Comparison of ENCODE assay signal across 8 mouse cellular contexts in the genomic region with DNA sequence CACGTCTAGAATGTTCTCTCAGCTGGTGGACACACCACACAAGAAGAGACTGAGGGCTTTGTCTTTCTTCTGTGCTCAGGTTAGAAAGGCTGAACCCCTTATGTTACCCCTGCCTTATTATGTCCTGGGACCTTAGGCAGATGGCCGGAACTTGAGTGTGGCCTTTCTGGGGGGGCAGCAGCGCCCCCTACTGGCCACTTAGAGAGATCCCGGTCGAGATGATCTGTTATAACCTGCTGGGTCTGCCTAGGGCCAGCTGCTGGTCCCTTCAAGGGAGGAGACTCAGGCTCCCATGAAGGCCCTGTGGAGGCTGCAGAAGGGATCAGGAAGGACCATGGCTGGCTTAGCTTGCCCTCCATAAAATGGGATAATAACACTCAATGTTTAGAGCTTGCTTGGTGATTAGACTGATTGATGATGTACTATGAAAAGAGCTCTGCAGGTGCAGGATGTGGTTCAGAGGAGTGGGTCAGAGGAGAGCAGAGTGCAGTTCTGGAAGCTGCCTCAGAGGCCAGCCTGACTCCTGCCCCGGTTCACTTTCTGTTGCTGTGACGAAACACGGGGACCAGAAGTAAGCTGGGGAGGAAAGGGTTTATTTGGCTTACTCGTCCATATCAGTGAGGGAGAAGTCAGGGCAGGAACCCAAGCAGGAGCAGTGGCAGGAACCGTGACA. TPM values are rescaled to one million over a fixed set of nuclear protein-coding genes. Genes with fewer than 3 reads are reported as not detected.
A peak's percentile ranks its signal among the peaks of the same experiment; 100 is the strongest.
DNase-seq lines count a peak whose midpoint lies in the region; ATAC-seq and TF ChIP-seq lines count a peak whose summit lies in the region.

No protein-coding gene starts in this region.

- peak; percentile 63 for TF ChIP-seq CTCF in E14TG2a.4 (conservative IDR thresholded peaks at IDR 0.05; ENCODE audit: low read length)
- 0 out of 2 replicates have a peak, but pooled peaks have one; percentile 31 for TF ChIP-seq CTCF in embryonic fibroblast, embryonic 13.5 days (IDR thresholded peaks at IDR 0.05; ENCODE audit: borderline replicate concordance, insufficient read depth, low read length)

- H3K36me3 ChIP-seq in kidney, embryonic 15.5 days, result no peaks in the 10 kb centered on the region
- H3K36me3 ChIP-seq in E14TG2a.4 (ENCODE audit: insufficient read depth, low read length), result no peaks in the 10 kb centered on the region

- no peaks in the 10 kb centered on the region for H3K9me3 ChIP-seq in kidney, embryonic 15.5 days (replicated peaks)
- H3K9me3 ChIP-seq in E14TG2a.4 (ENCODE audit: low read length), result peaks cover 6% of the 10 kb centered on the region

- H3K4me3 ChIP-seq in kidney, embryonic 15.5 days (replicated peaks), result no peak overlapping the region
- no peak overlapping the region for H3K4me3 ChIP-seq in E14TG2a.4 (replicated peaks; ENCODE audit: low read length)
- H3K4me3 ChIP-seq in embryonic fibroblast, embryonic 13.5 days (ENCODE audit: insufficient read depth, low read length), result no peak overlapping the region

- 29% methylated on average over 10 of the region's 10 CpGs for WGBS in kidney, embryonic 15.5 days

- no peak overlapping the region for H3K27ac ChIP-seq in kidney, embryonic 15.5 days
- no peak overlapping the region for H3K27ac ChIP-seq in embryonic fibroblast, embryonic 13.5 days (ENCODE audit: insufficient read depth, low read length)

- no peaks in the 10 kb centered on the region for H3K27me3 ChIP-seq in kidney, embryonic 15.5 days
- peaks cover 15% of the 10 kb centered on the region for H3K27me3 ChIP-seq in E14TG2a.4 (ENCODE audit: insufficient read depth, low read length)

- H3K9ac ChIP-seq in kidney, embryonic 15.5 days, result no peak overlapping the region

- no peak overlapping the region for H3K4me2 ChIP-seq in kidney, embryonic 15.5 days

- peaks cover 10% of the 10 kb centered on the region; the same call in 1 of the 2 replicates for H3K4me1 ChIP-seq in kidney, embryonic 15.5 days
- H3K4me1 ChIP-seq in E14TG2a.4 (replicated peaks; ENCODE audit: low read depth, low read length), result 0 out of 2 replicates have a peak, but pooled peaks cover 8% of the 10 kb centered on the region
- H3K4me1 ChIP-seq in embryonic fibroblast, embryonic 13.5 days (ENCODE audit: control insufficient read depth, insufficient read depth, low read length), result no peaks in the 10 kb centered on the region

- no peak for TF ChIP-seq POLR2A in embryonic fibroblast, embryonic 13.5 days (IDR thresholded peaks at IDR 0.05; ENCODE audit: low read depth, low read length)

- 0 out of 2 replicates have a peak, but pooled peaks have one; percentile 26 for ATAC-seq in kidney, embryonic 15.5 days (replicated peaks; ENCODE audit: low FRiP score)

- no peak for DNase-seq in kidney, adult 8-10 months
- peak; percentile 54 for DNase-seq in adrenal gland, postnatal 25 days
- DNase-seq in lung, postnatal 36 days, result peak; percentile 59
- DNase-seq in urinary bladder, adult 18-20 months (ENCODE audit: low spot score in 2 of 2), result no peak
- DNase-seq in urinary bladder, postnatal 14 days (ENCODE audit: low spot score), result no peak

RNA-seq across cellular contexts. Expression of a gene that starts 15.6 kb away (rescaled TPM):
- 15.7 and 46.0 TPM in 2 replicates for polyA plus RNA-seq in kidney, embryonic 15.5 days (2015; fragmentation: Nextera tagmentation; extraction: Ambion mirVana)
- total RNA-seq in adrenal gland, postnatal 25 days (2021), result 6,596 and 7,089 TPM in 2 replicates
- 0.13 and 0.74 TPM in 2 replicates for polyA plus RNA-seq in embryonic fibroblast, embryonic 13.5 days (2011; ENCODE audit: insufficient read length, low read depth, missing spikeins)

RNA-seq across cellular contexts. Expression of a gene that starts 50.7 kb away (rescaled TPM):
- polyA plus RNA-seq in kidney, embryonic 15.5 days (2015; fragmentation: Nextera tagmentation; extraction: Ambion mirVana), result 0.39 and 0.45 TPM in 2 replicates
- total RNA-seq in adrenal gland, postnatal 25 days (2021), result 8.6 and 8.8 TPM in 2 replicates
- 6.5 and 17.5 TPM in 2 replicates for polyA plus RNA-seq in embryonic fibroblast, embryonic 13.5 days (2011; ENCODE audit: insufficient read length, low read depth, missing spikeins)

Comparison
In these comparisons a context has a peak if more than half of its experiments do, and no peak if none do; other contexts are left out.
1. DNase-seq: peak in adrenal gland, postnatal 25 days (single experiment) and lung, postnatal 36 days (single experiment); none in kidney, adult 8-10 months (0 of 2), urinary bladder, adult 18-20 months (0 of 2) and urinary bladder, postnatal 14 days (single experiment).